Mouse (Mus musculus) CH12.LX (cell line): ENCODE data around the gene Tmem223. TPM values are rescaled to one million over a fixed set of nuclear protein-coding genes. Genes with fewer than 3 reads are reported as not detected.
A peak's percentile ranks its signal among the peaks of the same experiment; 100 is the strongest.

Experiments
- DNase-seq: peaks from one replicate; pipeline ENCODE4 v3.0.0-alpha.2; 2013; ENCODE audit errors: extremely low read depth
- H3K27ac ChIP-seq: 2 replicates; pipeline ENCODE4 v1.5.1; 2012; ENCODE audit warnings: low read depth, mild to moderate bottlenecking, control low read depth, moderate library complexity; ENCODE audit not compliant: insufficient read depth
- H3K27me3 ChIP-seq: replicated peaks from 2 replicates; pipeline ENCODE3; 2012; ENCODE audit warnings: inconsistent platforms
- H3K36me3 ChIP-seq, 2 experiments: replicated peaks in 1 of 2; 2 replicates each; pipeline versions ENCODE3 to v1.6.1; 2012; ENCODE audit warnings: inconsistent platforms in 1 of 2, low read length in 1 of 2, mild to moderate bottlenecking in 1 of 2, mixed read lengths in 1 of 2, moderate library complexity in 1 of 2; ENCODE audit not compliant: control insufficient read depth in 1 of 2, insufficient read depth in 1 of 2
- H3K4me1 ChIP-seq, 2 experiments: 2 replicates each; pipeline ENCODE4 v1.6.1; 2012; ENCODE audit warnings: inconsistent platforms in 1 of 2, moderate library complexity in 1 of 2; ENCODE audit not compliant: insufficient read depth in 2 of 2, control insufficient read depth in 1 of 2
- H3K4me2 ChIP-seq: 2 replicates; pipeline ENCODE4 v1.6.1; 2012; ENCODE audit warnings: low read depth, mild to moderate bottlenecking, control low read depth; ENCODE audit not compliant: poor library complexity, insufficient read depth, severe bottlenecking
- H3K4me3 ChIP-seq, 3 experiments: fragments of 150-350 bp in 1 of 3; sonication (generic) in 1 of 3; replicated peaks in 1 of 3; 2 replicates each; pipeline versions ENCODE3 to v1.5.1; 2011 to 2012; ENCODE audit warnings: low read depth in 2 of 3, low read length in 2 of 3, mild to moderate bottlenecking in 2 of 3, moderate library complexity in 2 of 3, control low read depth in 1 of 3, improper control_type of control experiment in 1 of 3, inconsistent platforms in 1 of 3, mixed read lengths in 1 of 3; ENCODE audit not compliant: poor library complexity in 1 of 3
- H3K79me2 ChIP-seq: replicated peaks from 2 replicates; pipeline ENCODE4 v1.6.1; 2012; ENCODE audit warnings: mild to moderate bottlenecking, moderate library complexity; ENCODE audit not compliant: control insufficient read depth, poor library complexity, insufficient read depth, severe bottlenecking; ENCODE audit errors: extremely low read depth
- H3K9ac ChIP-seq: 2 replicates; pipeline ENCODE4 v1.6.1; 2012; ENCODE audit warnings: low read depth, mild to moderate bottlenecking, control low read depth, moderate library complexity; ENCODE audit not compliant: insufficient read depth
- H3K9me3 ChIP-seq: replicated peaks from 2 replicates; pipeline ENCODE3; 2012; ENCODE audit warnings: low read length, inconsistent platforms, mixed read lengths
- BHLHE40 ChIP-seq: IDR thresholded peaks from 2 replicates; pipeline ENCODE4 v1.6.1; 2011; ENCODE audit warnings: mild to moderate bottlenecking, low read depth, low read length, improper control_type of control experiment
- CHD2 ChIP-seq: IDR thresholded peaks from 2 replicates; pipeline ENCODE4 v1.6.1; 2011; ENCODE audit warnings: low read length, improper control_type of control experiment
- ELF1 ChIP-seq: IDR thresholded peaks from 2 replicates; pipeline ENCODE4 v1.6.1; 2014; ENCODE audit warnings: low read depth, mild to moderate bottlenecking, inconsistent platforms, low read length, improper control_type of control experiment
- EP300 ChIP-seq: IDR thresholded peaks from 2 replicates; pipeline ENCODE4 v1.6.1; 2011; ENCODE audit warnings: low read length, improper control_type of control experiment
- GABPA ChIP-seq: IDR thresholded peaks from 2 replicates; pipeline ENCODE4 v1.6.1; 2012; ENCODE audit warnings: low read depth, low read length, improper control_type of control experiment, inconsistent platforms; ENCODE audit not compliant: insufficient replicate concordance
- HCFC1 ChIP-seq: IDR thresholded peaks from 2 replicates; pipeline ENCODE4 v1.6.1; 2012; ENCODE audit warnings: low read depth, mild to moderate bottlenecking, inconsistent platforms, low read length, improper control_type of control experiment
- JUN ChIP-seq: IDR thresholded peaks from 2 replicates; pipeline ENCODE4 v1.6.1; 2011; ENCODE audit warnings: low read depth, mild to moderate bottlenecking, low read length, improper control_type of control experiment, moderate library complexity; ENCODE audit not compliant: insufficient read depth
- KAT2A ChIP-seq: IDR thresholded peaks from 2 replicates; pipeline ENCODE4 v1.6.1; 2012; ENCODE audit warnings: low read length, improper control_type of control experiment, inconsistent platforms; ENCODE audit not compliant: insufficient replicate concordance
- MXI1 ChIP-seq: IDR thresholded peaks from 2 replicates; pipeline ENCODE4 v1.6.1; 2011; ENCODE audit warnings: mild to moderate bottlenecking, low read depth, low read length, improper control_type of control experiment
- MYC ChIP-seq: IDR thresholded peaks from 2 replicates; pipeline ENCODE4 v1.6.1; 2011; ENCODE audit warnings: low read depth, mild to moderate bottlenecking, improper control_type of control experiment, low read length
- NELFE ChIP-seq: IDR thresholded peaks from 2 replicates; pipeline ENCODE4 v1.6.1; 2011; ENCODE audit warnings: low read depth, low read length, improper control_type of control experiment
- POLR2A ChIP-seq: IDR thresholded peaks from 2 replicates; pipeline ENCODE4 v1.6.1; 2011; ENCODE audit warnings: low read depth, mild to moderate bottlenecking, improper control_type of control experiment, low read length
- POLR2AphosphoS2 ChIP-seq: IDR thresholded peaks from 2 replicates; pipeline ENCODE4 v1.6.1; 2011; ENCODE audit warnings: low read depth, low read length, improper control_type of control experiment
- RAD21 ChIP-seq: IDR thresholded peaks from 2 replicates; pipeline ENCODE4 v1.6.1; 2011; ENCODE audit warnings: low read depth, mild to moderate bottlenecking, low read length, improper control_type of control experiment, moderate library complexity
- SIN3A ChIP-seq: IDR thresholded peaks from 2 replicates; pipeline ENCODE4 v1.6.1; 2012; ENCODE audit warnings: low read length, improper control_type of control experiment, inconsistent platforms
- SMC3 ChIP-seq: IDR thresholded peaks from 2 replicates; pipeline ENCODE4 v1.6.1; 2011; ENCODE audit warnings: low read depth, low read length, improper control_type of control experiment
- ZC3H11A ChIP-seq: IDR thresholded peaks from 2 replicates; pipeline ENCODE4 v1.6.1; 2012; ENCODE audit warnings: low read depth, mild to moderate bottlenecking, inconsistent platforms, low read length, improper control_type of control experiment
- ZMIZ1 ChIP-seq: IDR thresholded peaks from 2 replicates; pipeline ENCODE4 v1.6.1; 2012; ENCODE audit warnings: low read depth, mild to moderate bottlenecking, inconsistent platforms, low read length, improper control_type of control experiment
- dilution Hi-C: fragments of 300-500 bp; cut with MboI; formaldehyde crosslinking; loops from 2 replicates; pipeline ENCODE4 v1.14.3; 2020; ENCODE audit warnings: low sequenced_read_pairs; ENCODE audit not compliant: extremely low pct_unique_long_range_greater_than_20kb, extremely low pct_ligation_motif_present
- in situ Hi-C: fragments of 300-500 bp; cut with MboI; formaldehyde crosslinking; loops from 3 replicates; pipeline ENCODE4 v1.14.3; 2019; ENCODE audit warnings: low sequenced_read_pairs, low pct_ligation_motif_present, low pct_unique_long_range_greater_than_20kb, mixed read lengths
- polyA plus RNA-seq: library from polyadenylated mRNA; unstranded; fragments of >175 nt; gene quantifications from 2 replicates; pipeline ENCODE4 v1.2.1, GENCODE M21; 2012; ENCODE audit warnings: low read depth; ENCODE audit not compliant: insufficient read length
- total RNA-seq, 2 experiments: library from RNA; depleted of rRNA; stranded (reverse); fragments of 300-350 nt in 1 of 2; fragments of >200 nt in 1 of 2; gene quantifications; 2 replicates each; pipeline ENCODE4 v1.2.3; 2012 to 2014

The Tmem223 gene
- total and polyA plus RNA-seq, 3 experiments: 45.7 to 106 (median 56.5) TPM

GRCm38 (mm10) chr19:8724392-8724791 lies 46.4 kb upstream of the Tmem223 start:
- H3K4me3 ChIP-seq: peak overlapping the region; percentile 72 to 99 (median 81)
- no peak for DNase-seq

GRCm38 (mm10) chr19:8725081-8725613 lies 45.6 kb upstream of the Tmem223 start:
- Histone ChIP-seq H3K79me2 (peaks cover 40% of the 10 kb centered on the region), H3K4me3 (peak overlapping the region; percentile 72 to 99 (median 81)), H3K27me3 (no peaks in the 10 kb centered on the region), H3K36me3 (peaks cover 26 to 34% of the 10 kb centered on the region in 2 experiments), H3K9me3 (no peaks in the 10 kb centered on the region), H3K4me1 (peaks cover 2 to 32% of the 10 kb centered on the region in 2 experiments; a peak in 3 of 4 replicates), H3K4me2 (peak overlapping the region; percentile 100), H3K9ac (peak overlapping the region; percentile 100), H3K27ac (peak overlapping the region; percentile 29; the same call in 1 of the 2 replicates)
- in situ Hi-C loops: loop anchor here (25.0 kb wide), 1 partner anchor 387 kb away; no protein-coding TSS in a partner anchor
- no peak for DNase-seq
- dilution Hi-C loops: no loop called here
- TF ChIP-seq MYC (no peak), CHD2 (0 out of 2 replicates have a peak, but pooled peaks have one; percentile 46), POLR2AphosphoS2 (peak; percentile 77), KAT2A (0 out of 2 replicates have a peak, but pooled peaks have one; percentile 48), ZC3H11A (no peak), POLR2A (peak; percentile 54; the same call in 1 of the 2 replicates)

More at GRCm38 (mm10) chr19:8724392-8724791, 46.4 kb upstream of the Tmem223 start:
- H3K27me3 ChIP-seq: no peaks in the 10 kb centered on the region
- in situ Hi-C loops: no loop called here
- H3K36me3 ChIP-seq: peaks cover 26 to 34% of the 10 kb centered on the region in 2 experiments
- peaks cover 40% of the 10 kb centered on the region for H3K79me2 ChIP-seq
- H3K4me1 ChIP-seq: peaks cover 2 to 32% of the 10 kb centered on the region in 2 experiments; a peak in 3 of 4 replicates
- H3K9ac ChIP-seq: peak overlapping the region; percentile 100
- no peak for TF ChIP-seq JUN
- no peak for TF ChIP-seq GABPA
- no peak for TF ChIP-seq POLR2A
- TF ChIP-seq ZMIZ1: no peak; the same call in 1 of the 2 replicates
- TF ChIP-seq ELF1: no peak
- no peak for TF ChIP-seq HCFC1
- TF ChIP-seq SMC3: no peak
- no peak for TF ChIP-seq ZC3H11A
- TF ChIP-seq BHLHE40: no peak
- TF ChIP-seq EP300: no peak
- no peak for TF ChIP-seq MXI1
- no peak for TF ChIP-seq RAD21
- TF ChIP-seq NELFE: no peak
- 0 out of 2 replicates have a peak, but pooled peaks have one; percentile 56 for TF ChIP-seq KAT2A
- peak; percentile 27 for TF ChIP-seq SIN3A
- H3K27ac ChIP-seq: peak overlapping the region; percentile 43; the same call in 1 of the 2 replicates
- dilution Hi-C loops: no loop called here
- no peaks in the 10 kb centered on the region for H3K9me3 ChIP-seq
- H3K4me2 ChIP-seq: peak overlapping the region; percentile 100
